Mouse (Mus musculus) erythroblast, embryonic 14.5 days (primary cell): ENCODE data around the gene Akap14.

ENCODE experiments used
- GATA1 ChIP-seq: IDR thresholded peaks from 2 replicates; pipeline ENCODE4 v1.6.1; 2012; ENCODE audit warnings: low read length, inconsistent platforms, mixed read lengths
- TAL1 ChIP-seq: IDR thresholded peaks from 3 replicates; pipeline ENCODE4 v1.6.1; 2012; ENCODE audit warnings: low read length, inconsistent platforms, mixed read lengths

- TF ChIP-seq GATA1 (no peak), TAL1 (no peak)
Observed at GRCm38 (mm10) chrX:37126671-37127358, 41.8 kb downstream of the Akap14 start, which contains the start of gene Nkap.
